Mouse (Mus musculus): Measurements from ENCODE around the gene Ccdc78. TPM values are rescaled to one million over a fixed set of nuclear protein-coding genes. Genes with fewer than 3 reads are reported as not detected.

Ccdc78 gene
- total RNA-seq, 2 experiments from 2014 or later: 0.14 TPM; not detected in 1

- intact Hi-C loops (cut with DNase I): loop anchor here (10.0 kb wide), 1 partner anchor 214 kb away; no protein-coding TSS in a partner anchor
- DNase-seq: peak; percentile 63 to 64
Observed at GRCm38 (mm10) chr17:25808789-25809605, 22.6 kb downstream of the Ccdc78 start, which contains the start of gene Fbxl16. Fbxl16 (plus strand) TSS chr17:25809085.

GRCm38 (mm10) chr17:25809606-25810340 lies 23.4 kb downstream of the Ccdc78 start:
- intact Hi-C loops (cut with DNase I): loop anchor here (10.0 kb wide), 1 partner anchor 215 kb away; no protein-coding TSS in a partner anchor
- no peak for DNase-seq

GRCm38 (mm10) chr17:25810890-25811289 lies 24.5 kb downstream of the Ccdc78 start:
- no peak for DNase-seq
- intact Hi-C loops (cut with DNase I): no loop called here

GRCm38 (mm10) chr17:25813471-25813870 lies 27.1 kb downstream of the Ccdc78 start:
- peak; percentile 91 to 96 for DNase-seq
- intact Hi-C loops (cut with DNase I): no loop called here

- DNase-seq: no peak
- intact Hi-C loops (cut with DNase I): no loop called here
Observed at GRCm38 (mm10) chr17:25817662-25818061, 31.3 kb downstream of the Ccdc78 start.

- intact Hi-C loops (cut with DNase I): no loop called here
- no peak for DNase-seq
Observed at GRCm38 (mm10) chr17:25818851-25819780, 32.7 kb downstream of the Ccdc78 start.

GRCm38 (mm10) chr17:25823452-25823851 lies 37.1 kb downstream of the Ccdc78 start, which contains the start of gene Wdr24:
Wdr24 (plus strand) TSS chr17:25823627.
- DNase-seq: peak; percentile 85 to 90

GRCm38 (mm10) chr17:25824362-25825142 lies 38.2 kb downstream of the Ccdc78 start:
- no peak for DNase-seq
- intact Hi-C loops (cut with DNase I): no loop called here

More at GRCm38 (mm10) chr17:25823452-25823851, 37.1 kb downstream of the Ccdc78 start, which contains the start of gene Wdr24:
- intact Hi-C loops (cut with DNase I): no loop called here

- intact Hi-C loops (cut with DNase I): no loop called here
- no peak for DNase-seq
Observed at GRCm38 (mm10) chr17:25825311-25825710, 38.9 kb downstream of the Ccdc78 start.

GRCm38 (mm10) chr17:25825984-25826570 lies 39.7 kb downstream of the Ccdc78 start:
- no peak for DNase-seq
- intact Hi-C loops (cut with DNase I): no loop called here

- no peak for DNase-seq
- intact Hi-C loops (cut with DNase I): no loop called here
Observed at GRCm38 (mm10) chr17:25827011-25827410, 40.6 kb downstream of the Ccdc78 start.

GRCm38 (mm10) chr17:25827546-25828222 lies 41.3 kb downstream of the Ccdc78 start:
- intact Hi-C loops (cut with DNase I): no loop called here
- DNase-seq: no peak

GRCm38 (mm10) chr17:25828223-25828594 lies 41.8 kb downstream of the Ccdc78 start:
- intact Hi-C loops (cut with DNase I): no loop called here

GRCm38 (mm10) chr17:25828712-25829557 lies 42.6 kb downstream of the Ccdc78 start, which contains the start of gene Jmjd8:
Jmjd8 (plus strand) TSS chr17:25828867.
- peak; percentile 83 to 85 for DNase-seq
- intact Hi-C loops (cut with DNase I): no loop called here

More at GRCm38 (mm10) chr17:25828223-25828594, 41.8 kb downstream of the Ccdc78 start:
- no peak for DNase-seq

GRCm38 (mm10) chr17:25829558-25830017 lies 43.2 kb downstream of the Ccdc78 start:
- intact Hi-C loops (cut with DNase I): no loop called here
- DNase-seq: no peak

GRCm38 (mm10) chr17:25830200-25830753 lies 43.9 kb downstream of the Ccdc78 start:
- DNase-seq: no peak
- intact Hi-C loops (cut with DNase I): no loop called here

GRCm38 (mm10) chr17:25830806-25831431 lies 44.5 kb downstream of the Ccdc78 start:
- intact Hi-C loops (cut with DNase I): no loop called here
- no peak for DNase-seq
